Mouse (Mus musculus) neural tube, embryonic 14.5 days (tissue): Measurements from ENCODE around the gene Srp68. TPM values are rescaled to one million over a fixed set of nuclear protein-coding genes. Genes with fewer than 3 reads are reported as not detected.
A peak's percentile ranks its signal among the peaks of the same experiment; 100 is the strongest.

Source experiments
- ATAC-seq: fragments of 200-750 bp; cut with Nextera tagmentation; 2 replicates; pipeline ENCODE4 v1.8.0; 2017; ENCODE audit warnings: low read depth, mild to moderate bottlenecking, moderate TSS enrichment, moderate library complexity
- H3K27ac ChIP-seq: fragments of 300-500 bp; sonication (generic); 2 replicates; pipeline ENCODE4 v1.5.1; 2014; ENCODE audit warnings: low read depth, mild to moderate bottlenecking, control low read depth, low read length, moderate library complexity, mixed read lengths
- H3K27me3 ChIP-seq: fragments of 300-500 bp; sonication (generic); 2 replicates; pipeline ENCODE4 v1.6.1; 2014; ENCODE audit warnings: low read length; ENCODE audit not compliant: control insufficient read depth, insufficient read depth
- H3K36me3 ChIP-seq: fragments of 300-500 bp; sonication (generic); 2 replicates; pipeline ENCODE4 v1.6.1; 2014; ENCODE audit warnings: low read length, mixed read lengths; ENCODE audit not compliant: control insufficient read depth, insufficient read depth
- H3K4me1 ChIP-seq: fragments of 300-500 bp; sonication (generic); 2 replicates; pipeline ENCODE4 v1.6.1; 2014; ENCODE audit warnings: low read length; ENCODE audit not compliant: control insufficient read depth, insufficient read depth
- H3K4me2 ChIP-seq: fragments of 300-500 bp; sonication (generic); 2 replicates; pipeline ENCODE4 v1.6.1; 2014; ENCODE audit warnings: mild to moderate bottlenecking, low read depth, low read length, control low read depth
- H3K4me3 ChIP-seq: fragments of 300-500 bp; sonication (generic); 2 replicates; pipeline ENCODE4 v1.5.1; 2014; ENCODE audit warnings: low read depth, low read length, control low read depth, mixed read lengths
- H3K9ac ChIP-seq: fragments of 300-500 bp; sonication (generic); replicated peaks from 2 replicates; pipeline ENCODE4 v1.6.1; 2014; ENCODE audit warnings: low read depth, mild to moderate bottlenecking, control low read depth, low read length, mixed read lengths
- H3K9me3 ChIP-seq: fragments of 300-500 bp; sonication (generic); 2 replicates; pipeline ENCODE4 v1.6.1; 2016; ENCODE audit warnings: low read length; ENCODE audit not compliant: control insufficient read depth
- WGBS: fragments of 180-500 bp; shearing (Covaris S2); extraction: QIAGEN DNeasy Blood & Tissue Kit; methylation state at CpG from one replicate; pipeline ENCODE4 v1.1.7; 2014; 5-methylcytosine and 5-hydroxymethylcytosine counted together
- polyA plus RNA-seq: library from polyadenylated mRNA; unstranded; fragments of >200 nt; fragmentation: Nextera tagmentation; extraction: Ambion mirVana; gene quantifications from 2 replicates; pipeline ENCODE4 v1.2.1, GENCODE M21; 2014

Gene Srp68
- polyA plus RNA-seq, 1 experiment from 2014 or later = 52.0 TPM

GRCm38 (mm10) chr11:116196866-116197583 is 77.0 kb downstream of the Srp68 start:
- no peaks in the 10 kb centered on the region for H3K9me3 ChIP-seq
- no peaks in the 10 kb centered on the region for H3K36me3 ChIP-seq
- no peak for ATAC-seq
- H3K4me3 ChIP-seq = no peak overlapping the region
- no peaks in the 10 kb centered on the region for H3K27me3 ChIP-seq
- peaks cover 14% of the 10 kb centered on the region for H3K4me1 ChIP-seq
- no peak overlapping the region for H3K27ac ChIP-seq
- H3K4me2 ChIP-seq = peak overlapping the region; percentile 63; the same call in 1 of the 2 replicates
- WGBS = 95% methylated on average over 18 of the region's 18 CpGs
- no peak overlapping the region for H3K9ac ChIP-seq

GRCm38 (mm10) chr11:116196336-116196735 is 77.7 kb downstream of the Srp68 start:
- 90% methylated on average over 3 of the region's 3 CpGs for WGBS

GRCm38 (mm10) chr11:116195252-116195651 is 78.8 kb downstream of the Srp68 start:
- 0 out of 2 replicates have a peak, but pooled peaks cover 3% of the 10 kb centered on the region for H3K36me3 ChIP-seq
- no peaks in the 10 kb centered on the region for H3K9me3 ChIP-seq
- H3K27ac ChIP-seq = no peak overlapping the region
- H3K4me2 ChIP-seq = no peak overlapping the region
- H3K4me1 ChIP-seq = peaks cover 14% of the 10 kb centered on the region
- ATAC-seq = no peak
- no peak overlapping the region for H3K4me3 ChIP-seq
- WGBS = 74% methylated on average over 5 of the region's 5 CpGs
- H3K9ac ChIP-seq = no peak overlapping the region; the same call in 1 of the 2 replicates
- H3K27me3 ChIP-seq = no peaks in the 10 kb centered on the region

More at GRCm38 (mm10) chr11:116196336-116196735, 77.7 kb downstream of the Srp68 start:
- Histone ChIP-seq H3K27me3 (no peaks in the 10 kb centered on the region), H3K4me3 (no peak overlapping the region), H3K4me1 (peaks cover 14% of the 10 kb centered on the region), H3K27ac (no peak overlapping the region), H3K36me3 (no peaks in the 10 kb centered on the region), H3K9ac (no peak overlapping the region), H3K4me2 (no peak overlapping the region), H3K9me3 (no peaks in the 10 kb centered on the region)
- no peak for ATAC-seq

Other genes starting within 250 kb of the Srp68 start
- 1,887 and 2,049 TPM in 2 replicates for gene H3f3b, start 246.3 kb downstream of the Srp68 start, polyA plus RNA-seq
- gene Unk, start 243.9 kb downstream of the Srp68 start, polyA plus RNA-seq = 29.1 and 29.5 TPM in 2 replicates
- 0.88 and 0.98 TPM in 2 replicates for gene Unc13d, start 196.3 kb downstream of the Srp68 start, polyA plus RNA-seq
- 161 and 177 TPM in 2 replicates for gene Wbp2, start 187.2 kb downstream of the Srp68 start, polyA plus RNA-seq
- 3.5 and 4.0 TPM in 2 replicates for gene Trim47, start 147.0 kb downstream of the Srp68 start, polyA plus RNA-seq
- gene Trim65, start 143.1 kb downstream of the Srp68 start, polyA plus RNA-seq = 3.1 TPM in 2 replicates
- 81.5 and 91.0 TPM in 2 replicates for gene Mrpl38, start 135.3 kb downstream of the Srp68 start, polyA plus RNA-seq
- gene Fbf1, start 106.1 kb downstream of the Srp68 start, polyA plus RNA-seq = 42.2 and 42.9 TPM in 2 replicates
- 82.0 and 96.1 TPM in 2 replicates for gene Ten1, start 75.4 kb downstream of the Srp68 start, polyA plus RNA-seq
- 65.6 and 78.5 TPM in 2 replicates for gene Acox1, start 75.2 kb downstream of the Srp68 start, polyA plus RNA-seq
- 0.53 and 0.62 TPM in 2 replicates for gene Evpl, start 36.1 kb downstream of the Srp68 start, polyA plus RNA-seq
- gene Galr2, start 6.7 kb upstream of the Srp68 start, polyA plus RNA-seq = 0.22 and 0.46 TPM in 2 replicates
- 112 and 129 TPM in 2 replicates for gene Exoc7, start 33.0 kb upstream of the Srp68 start, polyA plus RNA-seq
- 5.0 and 7.3 TPM in 2 replicates for gene Foxj1, start 61.2 kb upstream of the Srp68 start, polyA plus RNA-seq
- 63.5 and 87.7 TPM in 2 replicates for gene Rnf157, start 138.8 kb upstream of the Srp68 start, polyA plus RNA-seq
- 64.0 and 68.4 TPM in 2 replicates for gene Ubald2, start 159.9 kb upstream of the Srp68 start, polyA plus RNA-seq
- gene Qrich2, start 192.0 kb upstream of the Srp68 start, polyA plus RNA-seq = not detected in 2 replicates
- 171 and 179 TPM in 2 replicates for gene Prpsap1, start 220.0 kb upstream of the Srp68 start, polyA plus RNA-seq